Mouse (Mus musculus) limb, embryonic 15.5 days (tissue): ENCODE data around the gene Nsl1. TPM values are rescaled to one million over a fixed set of nuclear protein-coding genes. Genes with fewer than 3 reads are reported as not detected.

Experiments
- ATAC-seq: fragments of 200-750 bp; cut with Nextera tagmentation; 2 replicates; pipeline ENCODE4 v1.8.0; 2017; ENCODE audit warnings: low read depth, moderate TSS enrichment; ENCODE audit not compliant: insufficient number of reproducible peaks, low FRiP score, low TSS enrichment
- H3K27ac ChIP-seq: fragments of 300-500 bp; sonication (generic); 2 replicates; pipeline ENCODE4 v1.5.1; 2015; ENCODE audit warnings: moderate library complexity, mild to moderate bottlenecking, inconsistent platforms
- H3K27me3 ChIP-seq: fragments of 300-500 bp; sonication (generic); 2 replicates; pipeline ENCODE4 v1.6.1; 2015; ENCODE audit warnings: inconsistent platforms
- H3K36me3 ChIP-seq: fragments of 300-500 bp; sonication (generic); 2 replicates; pipeline ENCODE4 v1.6.1; 2015; ENCODE audit warnings: inconsistent platforms
- H3K4me1 ChIP-seq: fragments of 300-500 bp; sonication (generic); 2 replicates; pipeline ENCODE4 v1.6.1; 2015; ENCODE audit warnings: inconsistent platforms
- H3K4me2 ChIP-seq: fragments of 300-500 bp; sonication (generic); 2 replicates; pipeline ENCODE4 v1.6.1; 2015; ENCODE audit warnings: mild to moderate bottlenecking, inconsistent platforms
- H3K4me3 ChIP-seq: fragments of 300-500 bp; sonication (generic); 2 replicates; pipeline ENCODE4 v1.5.1; 2015; ENCODE audit warnings: mild to moderate bottlenecking, inconsistent platforms
- H3K9ac ChIP-seq: fragments of 300-500 bp; sonication (generic); 2 replicates; pipeline ENCODE4 v1.6.1; 2015; ENCODE audit warnings: inconsistent platforms
- H3K9me3 ChIP-seq: fragments of 300-500 bp; sonication (generic); 2 replicates; pipeline ENCODE4 v1.6.1; 2016; ENCODE audit warnings: inconsistent platforms
- WGBS: fragments of 180-500 bp; shearing (Covaris S2); methylation state at CpG from one replicate; pipeline ENCODE4 v1.1.7; 2015; 5-methylcytosine and 5-hydroxymethylcytosine counted together
- polyA plus RNA-seq: library from polyadenylated mRNA; unstranded; fragments of >200 nt; fragmentation: Nextera tagmentation; extraction: Ambion mirVana; gene quantifications from 2 replicates; pipeline ENCODE4 v1.2.1, GENCODE M21; 2015

Nsl1 gene
- polyA plus RNA-seq, 1 experiment from 2014 or later: 19.4 TPM

DNA sequence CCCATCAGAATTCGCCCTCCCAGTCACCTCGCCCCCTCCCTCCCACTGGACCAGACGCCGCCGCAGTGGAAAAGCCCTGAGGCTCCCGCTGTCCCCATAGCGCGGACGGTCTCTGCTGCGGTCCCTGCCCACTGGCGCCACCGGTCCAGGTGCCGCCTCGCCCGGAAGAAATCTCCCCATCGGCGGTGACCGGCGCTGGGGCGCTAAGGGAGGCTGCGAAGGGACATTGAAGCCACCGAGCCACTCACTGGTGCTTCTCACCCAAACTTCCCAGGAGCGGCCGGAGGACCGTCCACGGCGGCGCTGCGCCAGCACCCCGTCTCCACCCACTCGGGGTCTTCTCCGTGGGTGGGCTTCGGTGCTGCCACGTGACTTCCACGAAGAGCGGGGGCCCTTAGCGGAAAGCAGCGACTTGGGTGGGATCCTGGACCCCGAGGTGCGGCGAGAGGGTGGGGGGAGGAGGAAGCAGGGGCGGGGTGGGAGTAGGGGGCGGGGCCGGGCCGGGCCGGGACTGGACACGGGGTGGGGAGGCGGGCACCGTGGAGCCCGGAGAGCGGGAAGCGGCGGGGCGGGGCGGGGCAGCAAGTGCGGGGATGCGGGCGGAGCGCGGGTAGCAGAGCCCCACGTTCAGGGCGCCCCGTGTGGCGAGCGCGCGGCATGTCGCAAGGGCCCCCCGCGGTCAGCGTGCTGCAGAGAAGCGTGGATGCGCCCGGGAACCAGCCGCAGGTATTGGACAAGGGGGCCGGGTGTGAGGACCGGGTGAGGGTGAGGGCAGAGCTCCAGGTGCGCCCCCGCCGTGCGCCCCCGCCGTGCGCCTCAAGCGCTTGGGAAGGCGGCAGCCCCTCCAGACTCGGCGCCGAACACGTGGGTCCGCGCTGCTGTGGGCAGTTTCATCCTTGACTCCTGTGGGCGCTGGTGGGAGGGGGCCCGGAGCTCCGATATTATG is 35.3 kb downstream of the Nsl1 start, which contains the start of gene Batf3:
Gene Batf3, plus strand, starts transcription at position 46 of the 946 bp plus-strand sequence.
- ATAC-seq: peak; percentile 68; the same call in 1 of the 2 replicates
- Histone ChIP-seq H3K27me3 (peaks cover 8% of the 10 kb centered on the region; the same call in 1 of the 2 replicates), H3K4me1 (peaks cover 27% of the 10 kb centered on the region), H3K4me3 (peak within 1 kb of the TSS; percentile 65), H3K9ac (peak within 1 kb of the TSS; percentile 48), H3K27ac (peak within 1 kb of the TSS; percentile 81), H3K9me3 (no peaks in the 10 kb centered on the region), H3K36me3 (no peaks in the 10 kb centered on the region), H3K4me2 (peak within 1 kb of the TSS; percentile 99)
- under 1% methylated on average over 70 of the region's 95 CpGs for WGBS

DNA sequence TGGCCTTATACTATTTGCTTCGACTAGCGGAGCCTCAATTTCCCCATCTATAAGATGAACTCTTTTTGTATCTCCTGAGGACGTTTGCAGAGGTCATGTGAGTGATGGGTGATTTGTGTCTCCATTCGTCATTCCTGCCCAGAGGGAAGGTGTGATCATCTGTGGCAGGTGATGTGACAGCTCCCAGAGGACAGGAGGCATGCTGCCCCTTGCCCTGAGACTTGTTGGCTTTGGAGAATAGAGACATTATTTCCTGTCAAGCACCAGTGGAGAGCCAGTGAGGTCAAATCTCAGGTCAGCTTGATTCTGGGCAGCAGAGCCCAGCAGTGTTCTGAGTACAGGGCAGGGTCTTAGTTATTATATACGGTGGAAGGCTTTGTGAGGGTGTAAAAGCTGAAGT is 36.3 kb downstream of the Nsl1 start:
- ATAC-seq: no peak
- H3K4me2 ChIP-seq: peak overlapping the region; percentile 99
- 35% methylated on average over 5 of the region's 5 CpGs for WGBS

DNA sequence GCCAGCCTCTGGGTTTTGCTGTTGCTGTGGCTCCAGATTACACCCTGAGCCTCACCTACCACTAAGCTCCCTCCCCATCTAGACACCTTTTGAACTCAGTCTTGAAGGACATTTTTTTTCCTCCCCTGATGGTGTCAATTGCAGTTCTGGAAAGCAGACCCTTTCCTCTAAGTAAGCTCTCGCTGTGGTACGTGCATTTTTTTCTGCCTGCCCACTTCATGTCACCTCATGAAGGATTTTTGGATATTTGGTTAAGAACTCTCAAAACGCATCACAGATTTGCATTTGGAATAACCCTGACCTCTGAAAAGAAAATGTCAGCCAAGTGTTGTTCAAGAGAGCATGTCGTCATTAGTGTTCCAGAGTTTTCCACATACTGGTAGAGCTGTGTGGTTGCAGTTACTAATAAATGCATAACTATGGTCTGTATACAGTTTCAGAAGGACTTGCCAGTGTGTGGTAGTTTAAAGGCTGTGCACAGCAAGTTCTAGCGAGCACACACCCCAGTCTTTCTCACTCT is 37.0 kb downstream of the Nsl1 start:
- Histone ChIP-seq H3K9ac (no peak overlapping the region), H3K4me2 (0 out of 2 replicates have a peak overlapping the region, but pooled peaks have one; percentile 1), H3K36me3 (no peaks in the 10 kb centered on the region), H3K4me1 (peaks cover 27% of the 10 kb centered on the region), H3K4me3 (no peak overlapping the region), H3K9me3 (no peaks in the 10 kb centered on the region), H3K27ac (no peak overlapping the region), H3K27me3 (peaks cover 8% of the 10 kb centered on the region; the same call in 1 of the 2 replicates)
- 45% methylated on average over 5 of the region's 5 CpGs for WGBS
- ATAC-seq: no peak

More for the DNA sequence above, 36.3 kb downstream of the Nsl1 start:
- Histone ChIP-seq H3K4me3 (peak overlapping the region; percentile 65), H3K36me3 (no peaks in the 10 kb centered on the region), H3K4me1 (peaks cover 27% of the 10 kb centered on the region), H3K27ac (no peak overlapping the region), H3K9me3 (no peaks in the 10 kb centered on the region), H3K27me3 (peaks cover 8% of the 10 kb centered on the region; the same call in 1 of the 2 replicates), H3K9ac (no peak overlapping the region)

- whole genome bisulfite sequencing: 72% methylated on average over 15 of the region's 15 CpGs
- ATAC-seq: no peak
- Histone ChIP-seq H3K4me2 (no peak overlapping the region), H3K9me3 (no peaks in the 10 kb centered on the region), H3K4me3 (no peak overlapping the region), H3K9ac (no peak overlapping the region), H3K27me3 (peaks cover 8% of the 10 kb centered on the region; the same call in 1 of the 2 replicates), H3K4me1 (peaks cover 16% of the 10 kb centered on the region), H3K36me3 (no peaks in the 10 kb centered on the region), H3K27ac (no peak overlapping the region)
Observed at GRCm38 (mm10) chr1:191102730-191103370, 40.0 kb downstream of the Nsl1 start.

DNA sequence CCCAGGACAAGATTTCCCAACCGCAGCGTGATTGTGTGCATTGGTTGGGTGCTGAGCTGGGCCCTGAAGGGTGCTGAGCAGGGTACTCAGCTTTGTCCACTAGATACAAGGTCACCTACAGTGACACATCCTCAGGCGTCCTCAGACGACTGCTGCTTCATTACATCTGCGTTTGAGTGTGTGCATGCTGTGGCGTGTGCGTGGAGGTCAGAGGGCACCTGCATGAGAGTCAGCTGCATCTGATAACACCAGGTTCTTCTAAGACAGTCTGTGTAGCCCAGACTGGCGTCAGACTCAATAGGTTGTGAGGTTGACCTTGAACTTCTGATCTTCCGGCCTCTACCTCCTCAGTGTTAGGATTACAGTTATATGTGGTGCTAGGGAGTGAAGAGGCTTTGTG is 42.4 kb downstream of the Nsl1 start:
- H3K4me1 ChIP-seq: no peaks in the 10 kb centered on the region
- no peak overlapping the region for H3K27ac ChIP-seq
- H3K4me2 ChIP-seq: no peak overlapping the region
- WGBS: 78% methylated on average over 9 of the region's 9 CpGs
- no peak overlapping the region for H3K9ac ChIP-seq
- no peaks in the 10 kb centered on the region for H3K27me3 ChIP-seq
- H3K4me3 ChIP-seq: no peak overlapping the region
- no peaks in the 10 kb centered on the region for H3K36me3 ChIP-seq
- ATAC-seq: no peak
- no peaks in the 10 kb centered on the region for H3K9me3 ChIP-seq

- H3K4me2 ChIP-seq: no peak overlapping the region
- no peak overlapping the region for H3K9ac ChIP-seq
- no peak overlapping the region for H3K4me3 ChIP-seq
- 58% methylated on average over 10 of the region's 10 CpGs for WGBS
- H3K4me1 ChIP-seq: no peaks in the 10 kb centered on the region
- H3K9me3 ChIP-seq: no peaks in the 10 kb centered on the region
- no peak for ATAC-seq
- H3K27me3 ChIP-seq: no peaks in the 10 kb centered on the region
- H3K27ac ChIP-seq: no peak overlapping the region
- H3K36me3 ChIP-seq: no peaks in the 10 kb centered on the region
Observed at GRCm38 (mm10) chr1:191107306-191107705, 44.5 kb downstream of the Nsl1 start.

DNA sequence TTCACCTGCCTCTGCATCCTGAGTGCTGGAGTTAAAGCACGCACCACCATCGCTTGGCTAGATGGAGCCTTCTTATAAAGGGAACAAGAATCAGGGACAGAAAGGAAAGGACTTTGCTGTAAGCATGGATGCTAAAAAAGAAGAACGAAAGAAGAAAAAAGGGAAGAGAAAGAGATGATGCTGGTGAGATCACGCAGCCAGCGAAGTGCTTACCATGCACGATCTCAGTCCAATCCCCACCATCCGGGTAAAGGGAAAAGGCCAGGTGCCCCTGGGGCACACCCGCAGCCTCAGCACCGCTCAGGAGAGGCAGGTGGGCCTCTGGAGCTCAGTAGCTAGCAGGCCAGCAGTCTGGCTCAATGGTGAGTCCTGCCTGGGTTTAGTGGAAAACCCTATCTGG is 47.1 kb downstream of the Nsl1 start:
- Histone ChIP-seq H3K4me2 (no peak overlapping the region), H3K27me3 (no peaks in the 10 kb centered on the region), H3K9ac (no peak overlapping the region), H3K36me3 (no peaks in the 10 kb centered on the region), H3K9me3 (no peaks in the 10 kb centered on the region), H3K4me1 (no peaks in the 10 kb centered on the region), H3K4me3 (no peak overlapping the region), H3K27ac (no peak overlapping the region)
- 86% methylated on average over 9 of the region's 9 CpGs for WGBS
- no peak for ATAC-seq

GRCm38 (mm10) chr1:191111146-191111545 is 48.3 kb downstream of the Nsl1 start:
- Histone ChIP-seq H3K4me3 (no peak overlapping the region), H3K4me2 (no peak overlapping the region), H3K9ac (no peak overlapping the region), H3K4me1 (no peaks in the 10 kb centered on the region), H3K36me3 (no peaks in the 10 kb centered on the region), H3K9me3 (no peaks in the 10 kb centered on the region), H3K27me3 (no peaks in the 10 kb centered on the region), H3K27ac (no peak overlapping the region)
- ATAC-seq: no peak
- WGBS: 56% methylated on average over 8 of the region's 8 CpGs

- H3K27ac ChIP-seq: no peak overlapping the region
- no peak for ATAC-seq
- no peak overlapping the region for H3K4me3 ChIP-seq
- no peaks in the 10 kb centered on the region for H3K9me3 ChIP-seq
- WGBS: 64% methylated on average over 7 of the region's 7 CpGs
- no peaks in the 10 kb centered on the region for H3K27me3 ChIP-seq
- H3K9ac ChIP-seq: no peak overlapping the region
- H3K4me1 ChIP-seq: no peaks in the 10 kb centered on the region
- H3K4me2 ChIP-seq: no peak overlapping the region
- no peaks in the 10 kb centered on the region for H3K36me3 ChIP-seq
Observed at GRCm38 (mm10) chr1:191114868-191115267, 52.1 kb downstream of the Nsl1 start.

DNA sequence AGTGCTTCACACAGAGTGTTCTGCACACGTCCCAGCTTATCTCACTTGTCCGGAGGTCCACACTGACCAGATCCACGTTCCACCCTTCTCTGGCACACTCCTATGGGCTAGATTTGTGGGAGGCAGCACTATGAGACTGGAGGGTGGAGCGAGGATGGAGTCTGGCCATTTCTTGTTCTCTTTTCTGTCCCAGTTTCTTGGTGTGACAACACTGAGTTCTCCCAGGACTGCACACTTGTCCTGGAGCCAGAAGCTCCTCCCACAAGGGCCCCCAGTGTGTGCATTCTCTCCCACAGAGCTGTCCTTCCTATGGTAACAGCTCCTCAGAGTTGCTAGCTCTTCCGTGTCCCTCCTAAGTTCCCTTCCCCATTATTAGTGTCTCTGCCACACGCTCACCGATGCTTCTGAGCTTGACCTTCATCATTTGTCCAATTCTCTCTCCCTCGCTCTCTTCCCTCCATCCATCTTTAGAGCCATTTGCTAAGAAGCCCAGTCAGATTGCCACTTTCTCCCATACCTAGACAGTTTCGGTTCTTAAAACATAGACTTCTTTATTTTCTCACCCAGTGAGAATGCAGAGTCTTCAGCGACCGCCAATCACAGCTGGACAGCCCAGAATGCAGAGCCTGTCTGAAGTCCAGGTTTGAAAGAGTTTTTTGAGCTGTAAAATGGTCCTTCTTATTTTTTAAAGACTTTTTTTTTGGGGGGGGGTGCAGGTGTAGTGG is 52.9 kb downstream of the Nsl1 start:
- Histone ChIP-seq H3K27ac (no peak overlapping the region), H3K36me3 (no peaks in the 10 kb centered on the region), H3K4me3 (no peak overlapping the region), H3K4me1 (no peaks in the 10 kb centered on the region), H3K27me3 (no peaks in the 10 kb centered on the region), H3K4me2 (no peak overlapping the region), H3K9ac (no peak overlapping the region), H3K9me3 (no peaks in the 10 kb centered on the region)
- ATAC-seq: no peak
- 79% methylated on average over 11 of the region's 11 CpGs for WGBS

DNA sequence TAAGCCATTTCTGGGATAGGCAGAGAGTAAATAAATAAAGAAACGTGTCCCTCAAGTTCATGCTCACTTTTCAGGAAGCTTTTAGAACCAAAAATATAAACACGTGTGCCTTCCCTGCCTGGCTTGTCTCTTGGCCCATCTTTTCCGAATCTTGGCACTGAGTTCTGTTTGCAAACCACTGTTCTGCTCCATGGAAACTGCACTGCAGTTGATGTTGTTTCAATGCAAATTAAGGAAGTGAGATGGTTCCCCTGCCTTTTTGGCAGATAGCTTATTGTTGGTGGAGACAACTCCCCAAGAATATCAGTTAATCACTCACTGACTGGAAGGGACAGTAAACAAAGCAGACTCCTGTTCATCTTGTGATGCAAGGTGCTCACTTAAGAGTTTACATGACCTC is 59.9 kb downstream of the Nsl1 start:
- no peaks in the 10 kb centered on the region for H3K9me3 ChIP-seq
- 0 out of 2 replicates have a peak, but pooled peaks cover 8% of the 10 kb centered on the region for H3K27me3 ChIP-seq
- ATAC-seq: no peak
- H3K36me3 ChIP-seq: no peaks in the 10 kb centered on the region
- no peak overlapping the region for H3K27ac ChIP-seq
- no peak overlapping the region for H3K4me3 ChIP-seq
- H3K4me1 ChIP-seq: peaks cover 9% of the 10 kb centered on the region
- no peak overlapping the region for H3K9ac ChIP-seq
- WGBS: 71% methylated on average over 3 of the region's 3 CpGs
- H3K4me2 ChIP-seq: no peak overlapping the region
